Mouse (Mus musculus) cerebellum, postnatal 14 days (tissue): ENCODE measurements at regions not wholly inside any gene's neighbourhood (a gene's known extent, or its start where the extent isn't known, plus 50 kb on each side); places are given as distances from the start of the nearest gene placed in this dataset.
"Not testable (repeated sequence)": the region's sequence is repeated elsewhere in the genome, so short reads cannot be mapped to it uniquely, and the experiment has no call there.

ENCODE experiments used
- DNase-seq, 2 experiments: peaks; one replicate each; pipeline ENCODE4 v3.0.0; 2021; ENCODE audit warnings: mixed read lengths in 2 of 2

- not testable (repeated sequence) for DNase-seq
These were observed 378.6 kb downstream of the Gm3376 start for GRCm38 (mm10) chrY:4150031-4150430.

GRCm38 (mm10) chrY:4150681-4151080 lies 379.2 kb downstream of the Gm3376 start:
- not testable (repeated sequence) for DNase-seq

GRCm38 (mm10) chrY:4152998-4153397 lies 381.5 kb downstream of the Gm3376 start:
- DNase-seq = peak in 1 of 2 experiments; percentile 0

GRCm38 (mm10) chrY:4160371-4160770 lies 388.9 kb downstream of the Gm3376 start:
- DNase-seq = no peak
